Mouse (Mus musculus): ENCODE measurements around the gene Jak2. TPM values are rescaled to one million over a fixed set of nuclear protein-coding genes. Genes with fewer than 3 reads are reported as not detected.

Jak2 gene
- total RNA-seq (2021) = 10 to 100 TPM; 32.9 to 36.0 TPM

GRCm38 (mm10) chr19:29251191-29251957, at the start of gene Jak2:
Gene Jak2, plus strand, starts transcription at chr19:29251828.
- DNase-seq (ENCODE audit: low spot score in 2 of 2) = peak; percentile 86 to 88
- intact Hi-C loops (cut with DNase I) = loop anchor here (1.0 to 10.0 kb wide), 7 partner anchors 111 to 477 kb away; partner anchors contain the start of genes Cdc37l1, Plpp6, Rcl1 and Slc1a1

GRCm38 (mm10) chr19:29203337-29203736, 48.3 kb upstream of the Jak2 start:
- DNase-seq (ENCODE audit: low spot score in 2 of 2) = no peak
- intact Hi-C loops (cut with DNase I) = loop anchor here (10.0 kb wide), 1 partner anchor 129 kb away; no protein-coding TSS in a partner anchor

- intact Hi-C loops (cut with DNase I) = loop anchor here (10.0 kb wide), 1 partner anchor 130 kb away; no protein-coding TSS in a partner anchor
- no peak for DNase-seq (ENCODE audit: low spot score in 2 of 2)
These were observed 47.0 kb upstream of the Jak2 start for GRCm38 (mm10) chr19:29204583-29204982.

GRCm38 (mm10) chr19:29205267-29205666, 46.4 kb upstream of the Jak2 start:
- DNase-seq (ENCODE audit: low spot score in 2 of 2) = no peak
- intact Hi-C loops (cut with DNase I) = loop anchor here (10.0 kb wide), 1 partner anchor 130 kb away; no protein-coding TSS in a partner anchor

- DNase-seq (ENCODE audit: low spot score in 2 of 2) = no peak
- intact Hi-C loops (cut with DNase I) = loop anchor here (10.0 kb wide), 1 partner anchor 135 kb away; no protein-coding TSS in a partner anchor
These were observed 41.7 kb upstream of the Jak2 start for GRCm38 (mm10) chr19:29209898-29210297.

- no peak for DNase-seq (ENCODE audit: low spot score in 2 of 2)
- intact Hi-C loops (cut with DNase I) = no loop called here
These were observed 41.3 kb upstream of the Jak2 start for GRCm38 (mm10) chr19:29210319-29210718.

- no peak for DNase-seq (ENCODE audit: low spot score in 2 of 2)
- intact Hi-C loops (cut with DNase I) = no loop called here
These were observed 35.7 kb upstream of the Jak2 start for GRCm38 (mm10) chr19:29215811-29216509.

GRCm38 (mm10) chr19:29221867-29222266, 29.8 kb upstream of the Jak2 start:
- DNase-seq (ENCODE audit: low spot score in 2 of 2) = no peak
- intact Hi-C loops (cut with DNase I) = no loop called here

GRCm38 (mm10) chr19:29224968-29225367, 26.7 kb upstream of the Jak2 start:
- intact Hi-C loops (cut with DNase I) = no loop called here
- no peak for DNase-seq (ENCODE audit: low spot score in 2 of 2)

GRCm38 (mm10) chr19:29226996-29227395, 24.6 kb upstream of the Jak2 start:
- DNase-seq (ENCODE audit: low spot score in 2 of 2) = no peak
- intact Hi-C loops (cut with DNase I) = no loop called here

GRCm38 (mm10) chr19:29227941-29228590, 23.6 kb upstream of the Jak2 start:
- intact Hi-C loops (cut with DNase I) = no loop called here
- no peak for DNase-seq (ENCODE audit: low spot score in 2 of 2)

- intact Hi-C loops (cut with DNase I) = no loop called here
- DNase-seq (ENCODE audit: low spot score in 2 of 2) = no peak
These were observed 22.6 kb upstream of the Jak2 start for GRCm38 (mm10) chr19:29228989-29229388.

GRCm38 (mm10) chr19:29232738-29233137, 18.9 kb upstream of the Jak2 start:
- intact Hi-C loops (cut with DNase I) = no loop called here
- DNase-seq (ENCODE audit: low spot score in 2 of 2) = no peak

- intact Hi-C loops (cut with DNase I) = no loop called here
- no peak for DNase-seq (ENCODE audit: low spot score in 2 of 2)
These were observed 14.8 kb upstream of the Jak2 start for GRCm38 (mm10) chr19:29236658-29237385.

- DNase-seq (ENCODE audit: low spot score in 2 of 2) = no peak
- intact Hi-C loops (cut with DNase I) = no loop called here
These were observed 13.5 kb upstream of the Jak2 start for GRCm38 (mm10) chr19:29238171-29238570.

- no peak for DNase-seq (ENCODE audit: low spot score in 2 of 2)
- intact Hi-C loops (cut with DNase I) = no loop called here
These were observed 12.0 kb upstream of the Jak2 start for GRCm38 (mm10) chr19:29239513-29240235.

GRCm38 (mm10) chr19:29240676-29241075, 11.0 kb upstream of the Jak2 start:
- intact Hi-C loops (cut with DNase I) = no loop called here
- no peak for DNase-seq (ENCODE audit: low spot score in 2 of 2)

- no peak for DNase-seq (ENCODE audit: low spot score in 2 of 2)
- intact Hi-C loops (cut with DNase I) = no loop called here
These were observed 10.0 kb upstream of the Jak2 start for GRCm38 (mm10) chr19:29241581-29241980.

- no peak for DNase-seq (ENCODE audit: low spot score in 2 of 2)
- intact Hi-C loops (cut with DNase I) = loop anchor here (2.0 to 10.0 kb wide), 6 partner anchors 112 to 475 kb away; partner anchors contain the start of genes Cdc37l1, Plpp6, Rcl1 and Slc1a1
These were observed 1.7 kb upstream of the Jak2 start for GRCm38 (mm10) chr19:29249933-29250332.

Measured in left cerebral cortex, postnatal 25 days (tissue).